Mouse (Mus musculus) cerebellum, adult 2 months (tissue): ENCODE data around the gene Snca. TPM values are rescaled to one million over a fixed set of nuclear protein-coding genes. Genes with fewer than 3 reads are reported as not detected.
A peak's percentile ranks its signal among the peaks of the same experiment; 100 is the strongest.

ENCODE experiments used
- DNase-seq, 2 experiments: peaks; one replicate each; pipeline ENCODE4 v3.0.0; 2021
- H3K27ac ChIP-seq: fragments of 200-500 bp; 2 replicates; pipeline ENCODE4 v1.5.1; 2012; ENCODE audit warnings: low read length, control low read depth, inconsistent platforms; ENCODE audit not compliant: insufficient read depth
- H3K27me3 ChIP-seq: fragments of 200-500 bp; 2 replicates; pipeline ENCODE4 v1.6.1; 2012; ENCODE audit warnings: inconsistent platforms, mild to moderate bottlenecking, low read length, moderate library complexity; ENCODE audit not compliant: control insufficient read depth, insufficient read depth
- H3K4me1 ChIP-seq: fragments of 200-500 bp; 2 replicates; pipeline ENCODE4 v1.6.1; 2011; ENCODE audit warnings: low read length; ENCODE audit not compliant: control insufficient read depth, insufficient read depth
- H3K4me3 ChIP-seq: fragments of 200-500 bp; replicated peaks from 2 replicates; pipeline ENCODE3; 2011; ENCODE audit warnings: mild to moderate bottlenecking, low read depth, low read length, control low read depth; ENCODE audit not compliant: insufficient read depth
- CTCF ChIP-seq: fragments of 200-500 bp; IDR thresholded peaks from 2 replicates; pipeline ENCODE4 v1.5.1; 2011; ENCODE audit warnings: low read depth, mild to moderate bottlenecking, control low read depth, low read length, moderate library complexity, borderline replicate concordance; ENCODE audit not compliant: insufficient read depth
- POLR2A ChIP-seq: fragments of 200-500 bp; IDR thresholded peaks from 2 replicates; pipeline ENCODE4 v1.6.1; 2011; ENCODE audit warnings: low read length, control low read depth, borderline replicate concordance; ENCODE audit not compliant: insufficient read depth
- WGBS: fragments of 180-500 bp; shearing (Covaris S2); methylation state at CpG from one replicate; pipeline ENCODE4 v1.1.7; 2018; 5-methylcytosine and 5-hydroxymethylcytosine counted together
- polyA plus RNA-seq: library from polyadenylated mRNA; depleted of rRNA; stranded (reverse); fragments of >200 nt; gene quantifications from 2 replicates; pipeline ENCODE4 v1.2.3, GENCODE M21; 2012

Gene Snca
- polyA plus RNA-seq, 1 experiment: 84.4 TPM

- no peak for TF ChIP-seq POLR2A
- TF ChIP-seq CTCF: no peak
- WGBS: 79% methylated on average over 1 of the region's 1 CpGs
- no peak overlapping the region for H3K4me3 ChIP-seq
- H3K4me1 ChIP-seq: no peaks in the 10 kb centered on the region; the same call in 1 of the 2 replicates
- DNase-seq: peak in 1 of 2 experiments; percentile 50
- no peaks in the 10 kb centered on the region for H3K27me3 ChIP-seq
- H3K27ac ChIP-seq: no peak overlapping the region
These were observed 74.7 kb downstream of the Snca start for GRCm38 (mm10) chr6:60754975-60755374.

- H3K27me3 ChIP-seq: no peaks in the 10 kb centered on the region
- TF ChIP-seq CTCF: no peak
- TF ChIP-seq POLR2A: no peak
- no peaks in the 10 kb centered on the region for H3K4me1 ChIP-seq
- H3K27ac ChIP-seq: no peak overlapping the region
- DNase-seq: no peak
- no peak overlapping the region for H3K4me3 ChIP-seq
These were observed 83.7 kb downstream of the Snca start for GRCm38 (mm10) chr6:60745965-60746364.

- Histone ChIP-seq H3K27ac (no peak overlapping the region), H3K27me3 (no peaks in the 10 kb centered on the region), H3K4me1 (no peaks in the 10 kb centered on the region; the same call in 1 of the 2 replicates), H3K4me3 (no peak overlapping the region)
- WGBS: 62% methylated on average over 2 of the region's 2 CpGs
- TF ChIP-seq CTCF (no peak), POLR2A (no peak)
- no peak for DNase-seq
These were observed 88.1 kb downstream of the Snca start for GRCm38 (mm10) chr6:60741427-60742071.

GRCm38 (mm10) chr6:60739776-60740175 lies 89.9 kb downstream of the Snca start:
- Histone ChIP-seq H3K4me1 (no peaks in the 10 kb centered on the region; the same call in 1 of the 2 replicates), H3K27me3 (no peaks in the 10 kb centered on the region), H3K4me3 (no peak overlapping the region), H3K27ac (no peak overlapping the region)
- DNase-seq: peak in 1 of 2 experiments; percentile 66
- WGBS: 14% methylated on average over 1 of the region's 1 CpGs
- no peak for TF ChIP-seq POLR2A
- no peak for TF ChIP-seq CTCF

- H3K4me1 ChIP-seq: no peaks in the 10 kb centered on the region; the same call in 1 of the 2 replicates
- TF ChIP-seq POLR2A (no peak), CTCF (no peak)
- H3K27me3 ChIP-seq: no peaks in the 10 kb centered on the region
- DNase-seq: no peak
- WGBS: 24% methylated on average over 2 of the region's 2 CpGs
- H3K4me3 ChIP-seq: no peak overlapping the region
- H3K27ac ChIP-seq: no peak overlapping the region
These were observed 98.5 kb downstream of the Snca start for GRCm38 (mm10) chr6:60731164-60731563.

- DNase-seq: no peak
- Histone ChIP-seq H3K4me1 (no peaks in the 10 kb centered on the region; the same call in 1 of the 2 replicates), H3K27me3 (no peaks in the 10 kb centered on the region), H3K4me3 (no peak overlapping the region), H3K27ac (no peak overlapping the region)
- 38% methylated on average over 2 of the region's 2 CpGs for WGBS
- TF ChIP-seq CTCF (no peak), POLR2A (no peak)
These were observed 105.4 kb downstream of the Snca start for GRCm38 (mm10) chr6:60724110-60724829.

GRCm38 (mm10) chr6:60717566-60717965 lies 112.1 kb downstream of the Snca start:
- 13% methylated on average over 3 of the region's 3 CpGs for WGBS
- Histone ChIP-seq H3K4me3 (no peak overlapping the region), H3K27ac (no peak overlapping the region), H3K4me1 (no peaks in the 10 kb centered on the region; the same call in 1 of the 2 replicates), H3K27me3 (no peaks in the 10 kb centered on the region)
- no peak for TF ChIP-seq CTCF
- TF ChIP-seq POLR2A: no peak
- peak; percentile 50 to 83 for DNase-seq

- H3K27ac ChIP-seq: no peak overlapping the region
- 25% methylated on average over 2 of the region's 2 CpGs for WGBS
- no peaks in the 10 kb centered on the region for H3K27me3 ChIP-seq
- no peak for DNase-seq
- TF ChIP-seq CTCF: no peak
- no peak for TF ChIP-seq POLR2A
- H3K4me1 ChIP-seq: no peaks in the 10 kb centered on the region
- H3K4me3 ChIP-seq: no peak overlapping the region
These were observed 119.6 kb downstream of the Snca start for GRCm38 (mm10) chr6:60709997-60710471.
